Mouse (Mus musculus) kidney, adult 2 months (tissue): ENCODE measurements at regions not wholly inside any gene's neighbourhood (a gene's known extent, or its start where the extent isn't known, plus 50 kb on each side); places are given as distances from the start of the nearest gene placed in this dataset.

Experiments
- CTCF ChIP-seq: fragments of 200-500 bp; conservative IDR thresholded peaks from 2 replicates; pipeline ENCODE4 v1.5.1; 2011; ENCODE audit warnings: low read depth, mild to moderate bottlenecking, control low read depth, low read length, moderate library complexity, mixed read lengths; ENCODE audit not compliant: insufficient read depth, insufficient read length
- POLR2A ChIP-seq: fragments of 200-500 bp; IDR thresholded peaks from one replicate; pipeline ENCODE4 v1.6.1; 2011; ENCODE audit warnings: low read depth, low read length, control low read depth

GRCm38 (mm10) chr4:64316553-64317347 lies 269.9 kb upstream of the Tnc start:
- TF ChIP-seq CTCF (no peak), POLR2A (no peak)
